Mouse (Mus musculus) right cerebral cortex, postnatal 14 days (tissue): ENCODE data around the gene Tnni3.
"Not testable (repeated sequence)": the region's sequence is repeated elsewhere in the genome, so short reads cannot be mapped to it uniquely, and the experiment has no call there.

Source experiments
- DNase-seq: peaks from one replicate; pipeline ENCODE4 v3.0.0; 2022

The Tnni3 gene

DNA sequence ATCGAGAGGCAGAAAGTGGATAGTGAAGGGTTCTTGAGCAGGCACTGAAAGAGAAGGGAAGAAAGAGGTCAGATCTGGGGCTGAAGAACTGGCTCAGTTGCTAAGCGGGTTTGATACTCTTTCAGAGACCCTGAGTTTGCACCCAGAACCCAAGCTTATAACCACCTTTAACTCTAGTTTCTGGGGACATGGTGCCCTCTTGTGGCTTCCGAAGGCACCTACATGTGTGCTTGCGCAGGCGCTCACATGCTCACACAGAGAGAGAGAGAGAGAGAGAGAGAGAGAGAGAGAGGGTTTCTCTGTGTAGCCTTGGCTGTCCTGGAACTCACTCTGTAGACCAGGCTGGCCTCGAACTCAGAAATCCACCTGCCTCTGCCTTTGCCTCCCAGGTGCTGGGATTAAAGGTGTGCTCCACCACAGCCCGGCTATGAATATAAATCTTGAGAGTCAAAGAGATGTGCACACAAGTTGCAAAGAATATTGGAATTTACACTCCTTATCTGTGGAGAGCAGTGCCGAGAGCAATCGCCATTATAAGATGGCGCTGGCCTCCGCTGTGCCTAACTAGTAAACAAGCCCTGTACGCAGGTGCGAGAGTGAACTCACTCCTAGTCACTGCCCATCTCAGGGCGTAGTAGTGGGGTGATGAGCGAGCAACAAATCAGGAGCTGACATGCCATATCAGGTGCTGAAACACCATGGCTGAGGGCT is at the start of gene Tnni3:
Gene Tnni3, minus strand, starts transcription at position 18 of the 711 bp plus-strand sequence.
- DNase-seq, result not testable (repeated sequence)

DNA sequence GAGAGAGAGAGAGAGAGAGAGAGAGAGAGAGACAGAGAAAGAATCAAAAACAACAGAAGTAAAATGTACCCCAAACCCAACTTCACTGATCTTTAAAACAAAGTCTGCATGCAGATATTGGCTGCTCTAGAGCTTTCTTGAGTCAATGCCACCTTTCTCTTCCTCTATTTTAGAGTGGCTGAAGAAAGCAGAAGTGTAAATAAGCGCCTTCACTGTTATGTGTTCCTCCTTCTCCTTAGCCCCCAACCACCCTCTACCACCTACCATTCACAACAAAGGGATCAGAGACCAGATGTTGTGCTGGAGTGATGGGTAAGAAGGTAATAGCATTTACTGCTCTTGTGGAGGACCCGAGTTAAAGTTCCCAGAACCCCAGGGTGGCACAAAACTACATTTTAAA is 48.3 kb upstream of the Tnni3 start:
- not testable (repeated sequence) for DNase-seq

DNA sequence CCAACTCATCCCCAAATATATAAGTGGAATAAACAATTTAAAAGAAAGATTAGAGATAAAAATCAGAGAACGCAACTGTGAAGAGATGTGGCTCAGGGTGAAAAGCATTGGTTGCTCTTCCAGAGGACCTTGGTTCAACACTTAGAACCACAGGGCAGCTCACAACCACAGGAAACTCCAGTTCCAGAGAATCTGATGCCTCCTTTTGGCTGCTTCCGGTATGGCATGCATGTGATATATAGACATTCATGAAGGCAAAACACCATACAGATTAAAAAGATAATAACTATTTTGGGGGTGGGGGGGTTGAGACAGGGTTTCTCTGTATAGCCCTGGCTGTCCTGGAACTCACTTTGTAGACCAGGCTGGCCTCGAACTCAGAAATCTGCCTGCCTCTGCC is 38.6 kb upstream of the Tnni3 start:
- no peak for DNase-seq

DNA sequence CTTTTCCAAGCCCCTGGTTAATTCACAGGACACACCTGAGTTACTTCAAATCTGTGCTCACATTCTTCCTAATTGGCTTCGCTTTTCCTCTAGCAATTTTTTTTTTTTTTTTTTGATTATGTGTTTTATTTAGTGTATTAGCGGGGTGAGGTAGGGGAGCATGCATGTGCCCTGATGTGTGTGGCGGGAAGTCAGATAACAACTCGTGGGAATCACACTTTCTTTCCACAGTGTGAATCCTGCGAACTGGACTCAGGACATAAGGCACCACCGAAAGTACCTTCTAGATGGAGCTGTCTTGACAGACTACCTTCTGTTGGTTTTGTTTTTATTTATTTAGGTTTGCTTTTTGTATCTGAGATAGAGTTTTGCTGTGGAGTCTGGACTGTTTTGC is 33.1 kb upstream of the Tnni3 start:
- DNase-seq, result no peak

DNA sequence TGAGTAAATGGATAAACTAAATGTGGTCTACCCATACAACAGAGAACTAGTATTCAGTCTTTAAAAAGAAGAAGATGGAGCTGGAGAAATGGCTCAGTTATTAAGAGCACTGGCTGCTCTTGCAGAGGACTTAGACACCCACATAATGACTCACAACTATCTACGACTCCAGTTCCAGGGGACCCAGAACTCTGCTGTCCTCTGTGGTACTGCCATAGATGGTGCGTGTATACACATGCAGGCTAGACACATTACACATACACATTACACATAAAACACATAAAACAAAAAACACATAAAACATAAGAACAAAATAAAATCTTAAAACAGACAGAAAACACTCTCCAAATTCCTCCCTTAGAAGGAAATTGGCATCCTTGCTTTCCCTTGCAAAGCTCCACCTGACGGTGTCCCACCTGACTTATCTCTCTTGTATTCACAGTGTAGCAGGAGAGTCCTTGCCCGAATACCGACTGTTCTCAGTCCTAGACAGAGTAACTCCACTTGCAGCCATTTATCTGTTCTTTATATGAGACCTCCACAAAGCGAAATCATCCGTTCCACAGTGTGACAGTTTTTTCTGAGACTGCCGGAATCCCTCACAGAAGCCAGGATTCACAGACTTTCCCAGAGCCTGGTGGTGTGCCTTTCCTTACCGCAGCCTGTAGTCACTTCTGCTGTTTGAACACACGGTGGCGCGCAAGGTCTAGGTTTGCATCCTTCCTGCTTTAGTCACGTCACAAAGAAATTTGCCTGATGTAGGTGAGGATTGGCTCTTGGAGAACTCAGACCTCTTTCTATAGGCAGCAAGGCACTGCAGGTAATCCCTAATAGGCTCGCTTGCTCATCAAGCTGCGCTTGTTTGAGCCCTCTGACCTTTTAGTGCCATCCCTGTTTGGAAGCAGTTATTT is 32.5 kb upstream of the Tnni3 start:
- DNase-seq, result peak; percentile 79

DNA sequence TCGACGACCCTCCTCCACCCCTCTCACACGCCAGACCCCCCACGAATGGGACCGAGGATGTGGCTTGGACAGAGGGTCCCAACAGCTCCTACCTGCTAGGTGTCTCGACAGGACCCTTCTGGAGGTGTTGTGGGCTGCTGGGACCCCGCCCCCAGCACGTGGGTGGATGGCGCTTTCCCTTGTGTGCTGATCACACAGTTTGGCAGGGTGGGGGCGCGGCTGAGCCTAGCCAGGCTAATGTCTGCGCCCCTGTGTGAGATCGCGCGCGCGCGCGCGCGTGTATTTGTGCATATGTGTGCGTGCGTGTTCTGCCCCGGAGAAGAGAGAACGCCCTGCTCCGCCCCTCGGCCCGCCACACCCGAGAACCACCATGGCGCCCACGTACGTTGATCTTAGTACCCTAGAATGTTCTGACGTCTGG is 23.2 kb upstream of the Tnni3 start, which contains the start of gene Syt5:
Gene Syt5, minus strand, starts transcription at position 321 of the 421 bp plus-strand sequence.
- DNase-seq, result peak; percentile 77

DNA sequence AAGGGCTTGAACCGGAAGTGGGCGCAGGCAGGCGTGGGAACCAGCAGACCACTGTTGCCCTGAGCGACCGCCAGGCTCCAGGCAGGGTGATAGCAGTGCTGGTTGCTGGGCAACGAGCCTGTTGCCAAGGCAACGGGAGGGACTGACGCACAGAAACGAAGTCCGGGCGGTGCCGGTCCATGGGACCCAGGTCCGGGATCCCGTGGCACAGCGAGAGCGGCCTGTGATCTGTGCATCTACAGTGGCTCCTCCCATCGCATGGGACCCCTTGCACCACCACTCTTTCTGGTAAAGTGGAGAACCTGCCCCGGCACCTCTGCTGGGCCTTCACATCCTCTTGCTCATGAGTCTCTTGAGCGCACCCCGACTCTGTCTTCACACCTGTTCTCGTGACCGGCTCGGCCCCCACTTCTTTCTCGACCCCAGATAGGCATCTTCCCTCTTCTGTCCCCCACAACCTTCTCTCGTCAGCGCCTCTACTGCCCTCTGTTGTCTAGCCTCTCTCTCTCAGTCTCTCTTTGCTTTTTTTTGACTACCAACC is 22.6 kb upstream of the Tnni3 start:
- peak; percentile 97 for DNase-seq

DNA sequence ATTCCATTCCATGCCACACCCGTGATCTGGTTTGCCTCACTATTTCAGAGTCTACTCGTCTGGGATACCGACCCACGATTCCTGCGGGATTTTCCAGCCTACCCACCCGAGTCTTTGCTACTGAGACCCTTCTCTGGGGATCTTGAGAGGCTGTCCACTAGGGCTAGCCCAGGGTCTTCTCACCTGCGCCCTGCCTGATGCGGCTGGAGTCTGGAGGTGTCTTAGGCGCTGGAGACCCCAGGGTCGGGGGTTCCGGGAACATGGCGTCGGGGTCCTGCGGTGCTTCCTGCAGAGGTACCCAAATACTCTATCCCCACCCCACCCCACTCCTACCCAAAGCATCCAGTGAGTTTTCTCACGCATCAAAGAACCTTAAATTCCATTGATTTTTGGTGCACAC is 22.0 kb upstream of the Tnni3 start:
- DNase-seq, result no peak

DNA sequence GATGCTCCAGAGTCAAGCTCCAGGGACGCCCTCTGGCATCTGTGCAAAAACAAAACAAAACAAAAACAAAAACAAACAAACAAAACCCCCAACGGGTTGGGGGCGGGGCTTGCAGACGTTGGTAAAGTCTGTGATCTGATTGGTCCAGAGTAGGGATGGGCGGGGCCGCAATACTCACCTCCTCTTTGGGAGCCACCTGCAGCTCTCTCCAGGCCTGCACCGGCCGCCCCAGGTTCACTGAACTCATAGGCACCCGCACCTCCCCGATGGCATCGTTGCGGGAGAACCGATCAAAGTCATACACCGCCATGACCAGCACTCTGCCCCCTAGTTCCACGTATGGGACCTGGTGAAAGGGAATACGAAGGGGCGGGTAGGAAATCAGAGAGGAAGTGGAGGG is 18.0 kb upstream of the Tnni3 start:
- DNase-seq, result no peak

DNA sequence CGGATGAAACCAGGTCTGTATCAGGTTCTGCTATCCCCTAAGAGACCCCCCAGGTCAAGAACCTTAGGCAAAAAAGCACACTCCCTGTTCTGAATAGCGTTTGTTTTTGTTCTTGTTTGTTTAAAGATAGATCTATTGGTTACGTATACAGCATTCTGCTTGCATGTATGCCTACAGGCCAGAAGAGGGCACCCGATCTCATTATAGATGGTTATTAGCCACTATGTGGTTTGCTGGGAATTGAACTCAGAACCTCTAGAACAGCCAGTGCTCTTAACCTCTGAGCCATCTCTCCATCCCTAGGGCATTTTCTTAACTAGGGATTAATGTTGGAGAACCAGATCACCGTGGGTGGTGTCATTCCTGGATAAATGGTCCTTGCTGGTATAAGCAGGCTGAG is 17.3 kb upstream of the Tnni3 start:
- no peak for DNase-seq

DNA sequence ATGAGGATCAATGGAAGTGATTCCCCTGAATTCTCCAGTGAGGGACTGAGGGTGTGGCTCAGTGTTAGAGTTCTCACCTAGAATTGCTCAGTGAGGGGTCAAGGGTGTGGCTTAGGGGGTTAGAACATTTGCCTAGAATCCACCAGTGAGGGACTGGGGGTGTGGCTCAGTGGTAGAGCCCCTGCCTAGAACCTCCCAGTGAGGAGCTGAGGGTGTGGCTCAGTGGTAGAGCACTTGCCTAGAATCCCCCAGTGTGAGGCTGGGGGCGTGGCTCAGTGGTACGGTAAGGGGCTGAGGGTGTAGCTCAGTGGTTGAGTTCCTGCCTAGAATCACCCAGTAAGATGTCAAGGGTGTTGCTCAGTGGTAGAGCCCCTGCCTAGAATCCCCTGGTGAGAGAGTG is 15.0 kb upstream of the Tnni3 start:
- no peak for DNase-seq

DNA sequence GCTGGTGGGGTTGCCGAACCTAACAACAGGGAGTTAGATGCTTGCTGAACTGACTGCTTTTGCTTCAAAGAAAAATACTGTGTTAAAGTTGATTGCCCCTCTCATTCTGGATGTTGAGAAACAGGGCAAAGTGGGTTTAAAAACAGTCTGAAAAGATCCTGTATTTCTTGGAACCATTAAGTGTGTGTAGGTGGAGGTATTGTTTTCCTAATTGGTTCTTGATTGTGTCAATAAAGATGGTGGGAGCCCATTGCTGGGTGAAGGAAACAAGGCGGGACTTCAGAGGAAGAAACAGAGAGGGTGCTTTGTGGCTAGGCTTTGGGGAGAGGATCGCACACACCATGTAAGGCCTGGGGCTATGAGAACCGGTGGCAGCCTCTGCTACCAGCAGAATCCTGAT is 13.2 kb upstream of the Tnni3 start:
- no peak for DNase-seq

DNA sequence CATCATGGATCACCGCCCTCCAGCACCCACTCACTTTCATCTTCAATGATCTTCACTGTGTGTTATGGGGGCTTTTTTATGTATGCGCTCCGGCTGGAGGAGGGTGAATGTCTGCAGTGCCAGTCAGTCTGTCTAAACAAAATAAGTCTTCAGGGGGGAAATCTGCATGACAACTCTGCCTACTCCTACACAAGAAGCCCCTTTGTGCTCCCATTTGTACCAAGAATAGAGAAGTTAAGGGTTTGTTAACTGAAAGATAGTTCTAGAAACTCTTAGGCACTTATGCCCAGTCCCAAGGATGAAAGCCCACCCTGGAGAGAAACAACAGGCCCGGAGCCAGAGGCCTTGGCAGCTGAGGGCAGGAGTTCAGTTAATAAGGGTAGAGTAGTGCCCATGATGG is 12.3 kb upstream of the Tnni3 start:
- DNase-seq, result no peak

DNA sequence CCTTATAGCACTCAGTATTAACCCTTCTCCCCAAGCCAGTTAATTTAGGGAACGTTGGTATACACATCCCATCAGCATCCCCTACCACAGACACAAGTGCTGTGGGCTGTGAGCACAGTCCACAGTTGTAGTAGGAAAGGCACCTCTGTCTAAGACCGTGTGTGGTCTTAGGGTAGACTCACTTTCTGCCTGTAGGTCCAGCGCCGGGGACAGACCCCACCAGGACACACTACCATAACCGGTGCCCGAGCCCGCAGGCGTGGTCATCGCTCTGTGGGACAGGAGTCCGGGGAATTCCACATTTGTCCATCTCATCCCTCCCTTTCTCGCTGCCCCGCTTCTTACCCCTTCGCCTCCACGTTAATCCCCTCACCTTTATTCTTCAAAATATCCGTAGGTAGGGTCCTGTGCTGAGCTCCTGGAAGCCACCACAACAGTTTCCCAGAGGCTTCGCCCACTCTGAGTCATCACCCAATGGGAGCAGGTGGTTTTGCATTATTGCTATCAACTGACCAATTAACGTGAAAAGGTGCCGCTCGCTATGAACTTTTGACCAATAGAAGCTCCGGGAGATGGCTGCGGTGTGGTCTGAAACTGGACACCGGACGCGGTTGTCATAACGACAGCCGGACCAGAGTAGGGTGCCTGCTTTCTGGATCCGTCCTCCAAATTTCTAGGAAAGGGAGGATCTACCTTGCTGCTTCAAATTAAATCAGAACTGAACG is 8.1 kb upstream of the Tnni3 start, which contains the start of gene Dnaaf3:
Gene Dnaaf3, minus strand, starts transcription at position 449 of the 725 bp plus-strand sequence.
- DNase-seq, result no peak

DNA sequence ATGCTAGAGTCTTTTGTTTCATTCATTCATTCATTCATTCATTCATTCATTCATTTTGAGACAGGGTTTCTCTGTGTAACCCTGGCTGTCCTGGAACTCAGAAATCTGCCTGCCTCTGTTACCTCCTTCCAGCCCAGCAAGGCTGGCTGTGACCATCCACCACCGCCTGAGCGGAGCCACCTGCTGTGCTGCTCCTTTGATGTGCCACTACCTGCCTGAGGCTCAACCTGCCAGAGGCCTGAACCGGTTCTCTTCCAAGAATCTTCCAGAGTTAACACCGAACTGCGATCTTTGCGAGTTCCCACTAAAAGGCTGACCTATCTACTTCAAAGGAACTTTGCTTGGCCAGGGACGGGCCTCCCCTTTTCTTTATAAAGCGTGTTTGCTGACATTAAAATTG is 6.1 kb upstream of the Tnni3 start:
- DNase-seq, result not testable (repeated sequence)

DNA sequence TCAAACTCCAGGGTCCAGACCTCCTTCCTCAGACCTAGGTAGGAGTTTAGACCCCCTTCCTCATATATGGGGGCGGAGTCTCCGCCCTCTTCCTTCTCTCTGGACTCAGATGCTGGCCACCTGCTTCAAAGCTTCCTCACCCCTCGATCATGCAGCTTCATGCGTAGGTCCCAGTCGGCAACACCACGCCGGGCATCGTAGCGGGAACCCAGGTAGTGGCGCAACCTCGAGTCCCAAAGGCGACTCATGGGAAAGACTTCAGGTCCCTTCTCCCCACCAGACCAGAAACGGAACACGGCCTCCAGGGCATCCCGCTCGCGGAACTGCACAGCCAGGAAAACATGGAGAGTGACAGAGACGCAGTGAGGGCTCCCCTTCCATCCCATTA is 3.3 kb upstream of the Tnni3 start:
- no peak for DNase-seq

DNA sequence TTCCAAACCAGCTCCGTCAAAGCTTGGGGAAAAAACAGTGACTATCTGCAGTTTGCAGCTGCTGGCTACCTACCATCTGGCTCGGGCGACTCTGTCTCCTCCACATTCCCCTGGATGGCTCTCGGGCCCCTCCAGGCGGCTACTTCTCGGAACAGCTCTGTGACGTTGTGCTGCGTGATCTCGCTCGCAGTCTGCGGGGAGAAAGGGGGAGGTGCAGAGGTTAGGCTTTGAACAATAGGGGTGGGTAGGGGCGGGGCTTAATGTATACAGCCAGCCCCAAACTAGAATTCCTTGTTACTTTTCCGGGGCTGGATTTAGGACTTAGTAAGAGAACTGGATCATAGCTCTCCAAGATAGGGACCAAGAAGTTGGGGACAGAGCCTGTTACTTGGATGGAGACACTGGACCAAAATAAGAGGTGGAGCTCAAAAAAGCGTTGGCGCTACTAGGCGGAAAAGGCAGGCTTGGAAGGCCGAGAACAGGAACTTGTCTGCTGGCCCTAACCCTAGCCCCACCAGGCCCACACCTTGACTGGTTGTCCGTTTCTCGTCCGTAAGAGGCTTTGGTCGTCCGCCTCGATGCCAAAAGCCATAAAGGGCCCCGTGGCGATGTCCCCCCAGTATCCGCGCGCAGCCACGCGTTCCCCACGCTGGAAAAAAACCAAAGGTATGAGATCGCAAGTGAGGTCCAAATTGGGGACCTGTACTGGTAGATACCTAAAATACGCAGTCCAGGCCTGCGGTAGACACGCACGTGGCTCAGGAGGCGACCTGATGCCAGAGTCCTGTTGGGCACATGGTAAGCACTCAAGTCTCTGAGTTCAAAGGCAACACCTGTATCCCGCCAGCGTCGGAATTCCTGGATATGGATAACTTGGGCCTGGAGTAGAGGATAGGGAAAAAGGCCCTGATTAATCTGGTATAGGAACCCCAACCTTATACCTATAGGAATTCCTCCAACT is 2.6 kb upstream of the Tnni3 start:
- DNase-seq, result peak; percentile 81

DNA sequence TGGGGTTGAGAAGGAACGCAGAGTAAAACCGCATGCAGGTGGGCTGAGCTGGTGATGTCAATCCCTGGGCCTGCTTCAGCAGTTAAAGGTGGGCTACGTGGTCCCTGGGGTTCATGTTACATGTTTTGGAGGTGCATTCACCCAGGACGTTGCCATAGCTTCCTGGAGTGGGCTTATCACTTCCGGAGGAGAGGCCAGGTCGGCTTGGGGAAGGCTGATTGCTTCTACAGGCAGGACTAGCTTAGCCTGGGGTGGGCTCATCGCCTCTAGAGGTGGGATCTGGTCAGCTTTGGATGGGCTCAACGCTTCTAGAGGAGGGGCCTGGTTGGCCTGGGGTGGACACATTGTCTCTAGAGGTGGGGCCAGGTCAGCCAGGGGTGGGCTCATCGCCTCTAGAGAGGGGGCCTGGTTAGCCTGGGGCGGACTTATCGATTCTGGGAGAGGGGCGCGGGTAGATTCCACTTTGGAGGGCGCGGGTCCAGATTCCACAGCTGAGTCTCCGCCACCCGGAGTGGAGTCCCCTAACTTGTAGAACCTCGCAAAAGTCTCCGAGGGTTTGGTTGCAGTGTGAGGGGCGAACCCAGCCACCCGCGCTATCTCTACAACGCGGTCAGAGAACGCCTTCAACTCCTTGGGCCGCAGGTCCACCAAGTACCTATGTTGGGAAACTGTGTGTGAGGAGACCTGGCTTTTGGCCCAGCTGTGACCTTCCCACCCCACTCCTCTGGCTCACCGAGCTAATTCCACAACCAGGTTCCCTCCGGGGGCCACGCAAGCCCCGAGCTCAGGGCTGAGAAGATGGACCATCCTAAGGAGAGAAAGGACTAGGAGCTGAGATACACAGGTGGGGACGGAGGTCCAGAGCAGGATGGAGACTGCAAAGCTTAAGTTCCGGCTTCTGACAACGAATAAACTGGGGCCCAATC is 561 bp downstream of the Tnni3 start:
- DNase-seq, result no peak

DNA sequence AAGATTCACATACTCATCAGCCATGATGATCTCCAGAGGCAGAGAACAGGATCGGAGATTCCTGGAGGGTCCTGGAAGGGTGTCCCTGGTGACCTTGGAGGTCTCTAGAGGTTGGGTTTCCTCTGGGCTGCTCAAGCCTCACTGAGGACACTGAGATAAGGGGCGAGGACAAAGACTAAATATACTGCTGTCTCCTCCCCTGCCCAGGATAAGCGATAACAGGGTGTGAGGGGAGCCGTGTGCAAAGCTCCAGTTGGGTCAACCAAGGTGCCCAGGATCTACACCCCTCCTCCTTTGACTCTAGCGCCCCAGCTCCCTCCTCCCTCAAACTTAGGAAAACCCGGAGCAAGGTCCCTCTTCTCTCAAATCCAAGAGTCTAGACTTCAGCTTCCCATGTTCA is 1.7 kb downstream of the Tnni3 start:
- DNase-seq, result no peak

DNA sequence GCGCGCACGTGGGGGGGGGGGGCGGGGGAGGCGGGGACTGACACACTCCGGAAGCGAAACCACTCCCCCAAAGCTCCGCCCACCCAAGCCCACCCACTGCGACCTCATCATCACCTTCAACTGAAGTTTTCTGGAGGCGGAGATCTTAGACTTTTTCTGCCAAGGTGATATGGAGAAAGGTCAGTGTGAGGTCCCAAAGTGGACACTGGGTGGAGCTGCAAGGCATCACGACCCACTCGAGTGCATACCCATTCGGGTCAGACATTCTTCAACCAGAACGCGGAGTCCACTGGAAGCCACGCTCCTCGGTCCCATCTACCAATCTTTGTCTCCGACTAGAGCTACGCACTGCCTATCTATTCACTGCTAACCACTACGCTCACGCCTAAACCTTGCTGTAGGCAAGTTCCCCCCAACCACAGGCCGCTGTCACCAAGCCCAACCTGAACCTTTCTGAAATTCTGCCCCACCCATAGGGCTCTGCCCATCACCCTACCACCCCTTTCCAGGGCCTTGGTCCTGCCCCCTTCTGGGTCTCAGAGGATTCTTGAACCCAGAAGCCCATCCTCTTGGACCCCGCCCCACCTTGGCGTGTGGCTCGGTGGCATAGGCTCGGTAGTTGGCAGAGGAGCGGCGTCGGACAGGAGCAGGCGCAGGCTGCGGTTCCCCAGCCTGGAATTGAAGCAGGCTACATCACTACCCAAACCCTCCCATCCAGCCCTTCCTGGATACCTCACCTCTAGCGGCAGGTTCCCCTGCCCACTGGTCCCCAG is 2.6 kb downstream of the Tnni3 start:
- DNase-seq, result no peak
